Mouse (Mus musculus) CD4-positive helper T cell, adult 2 months (primary cell): ENCODE measurements around the gene Tacc2.
A peak's percentile ranks its signal among the peaks of the same experiment; 100 is the strongest.
"Not testable (repeated sequence)": the region's sequence is repeated elsewhere in the genome, so short reads cannot be mapped to it uniquely, and the experiment has no call there.

ENCODE experiments used
- DNase-seq: peaks from one replicate; pipeline ENCODE4 v3.0.0-alpha.2; 2012; ENCODE audit warnings: low read depth, missing footprints, low spot score

Gene Tacc2

DNA sequence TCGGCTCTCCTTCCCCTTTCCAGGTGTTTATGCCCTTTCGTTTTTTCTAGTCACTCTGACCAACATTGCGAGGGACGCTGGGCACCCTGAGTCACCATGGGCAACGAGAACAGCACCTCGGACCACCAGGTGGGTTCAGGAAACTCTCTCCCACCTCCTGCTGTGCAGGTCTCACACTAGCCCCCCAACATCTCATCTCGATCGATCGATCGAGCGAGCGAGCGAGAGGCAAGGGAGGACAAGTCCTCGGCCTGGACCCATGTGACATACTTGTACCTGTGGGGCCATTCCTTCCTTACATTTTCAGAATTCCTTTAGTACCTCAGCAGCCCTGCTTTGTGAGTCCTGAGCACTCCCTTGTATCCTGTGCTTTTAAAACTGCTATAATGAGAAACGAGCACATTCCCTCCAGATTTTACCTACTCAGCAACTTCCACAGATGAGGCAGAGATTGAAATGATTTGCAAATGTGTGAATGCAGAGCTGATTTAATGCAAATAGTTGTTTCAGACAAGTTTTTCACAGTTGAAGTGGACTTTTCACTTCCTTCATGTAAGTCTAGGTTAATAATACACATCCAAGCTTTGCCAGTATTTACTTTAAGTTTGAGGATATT is at the start of gene Tacc2:
TSS of gene Tacc2 (plus strand) at position 51 of the 616 bp plus-strand sequence.
- DNase-seq: no peak

DNA sequence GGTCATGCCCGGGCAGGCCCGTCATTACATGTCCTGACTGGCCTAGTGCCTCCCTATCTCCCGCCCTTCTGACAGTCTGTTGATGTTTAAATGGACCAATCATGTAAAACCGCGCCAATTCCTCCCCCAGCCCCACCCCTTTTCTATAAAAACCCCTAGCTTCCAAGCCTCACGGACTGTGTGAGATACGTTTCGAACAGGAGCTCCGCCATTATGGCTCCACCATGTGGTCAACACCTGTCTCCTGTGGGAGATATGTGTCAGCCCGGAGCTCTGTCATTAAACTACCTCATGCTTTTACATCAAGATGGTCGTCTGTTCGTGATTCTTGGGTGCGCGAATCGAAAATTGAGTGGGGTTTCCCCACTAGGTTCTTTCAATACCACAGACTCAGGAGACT is 46.1 kb upstream of the Tacc2 start:
- DNase-seq: not testable (repeated sequence)

DNA sequence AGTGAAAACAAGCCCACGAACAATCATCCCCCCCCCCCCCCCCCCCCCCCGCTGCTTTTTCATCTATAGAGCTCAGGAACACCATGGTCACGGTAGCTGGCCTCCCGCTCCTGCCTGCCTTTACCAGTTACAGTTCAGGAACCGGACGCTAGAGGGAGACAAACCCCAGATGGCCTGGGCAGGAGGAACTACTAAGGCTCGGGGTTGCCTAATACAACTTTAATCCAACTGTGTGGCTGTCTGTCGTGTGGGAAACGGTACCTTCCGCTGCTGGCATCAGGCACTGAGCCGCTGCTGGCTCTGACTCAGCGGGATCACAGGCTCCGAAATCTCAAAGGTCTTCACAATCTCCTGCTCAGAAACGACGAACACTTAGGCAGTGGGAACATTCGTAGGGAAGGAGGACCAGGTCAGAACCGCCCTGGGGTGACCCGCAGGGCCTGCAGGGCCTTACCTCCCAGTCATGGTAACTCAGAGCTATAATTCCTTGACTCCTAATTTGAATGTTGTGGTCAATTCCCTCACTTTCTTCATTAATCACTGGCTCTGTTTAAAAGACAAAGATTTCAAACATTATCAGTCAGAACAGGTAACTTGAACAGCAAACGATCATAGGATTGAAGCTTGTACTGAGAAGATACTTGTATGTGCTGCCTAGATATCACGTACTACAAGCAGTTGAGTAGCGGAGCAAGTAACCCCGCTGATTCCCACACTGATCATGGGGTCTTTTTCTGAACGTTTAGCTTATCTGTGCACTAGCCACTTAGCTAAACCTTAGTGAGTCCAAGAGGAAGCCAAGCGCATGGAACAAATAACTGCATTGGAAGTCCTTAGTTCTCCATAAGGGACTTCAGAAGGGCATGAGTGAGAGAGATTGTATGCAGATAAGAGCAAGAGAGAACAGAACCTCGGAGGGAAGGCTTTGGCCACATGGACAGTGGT is 43.6 kb upstream of the Tacc2 start:
- DNase-seq: peak; percentile 81

DNA sequence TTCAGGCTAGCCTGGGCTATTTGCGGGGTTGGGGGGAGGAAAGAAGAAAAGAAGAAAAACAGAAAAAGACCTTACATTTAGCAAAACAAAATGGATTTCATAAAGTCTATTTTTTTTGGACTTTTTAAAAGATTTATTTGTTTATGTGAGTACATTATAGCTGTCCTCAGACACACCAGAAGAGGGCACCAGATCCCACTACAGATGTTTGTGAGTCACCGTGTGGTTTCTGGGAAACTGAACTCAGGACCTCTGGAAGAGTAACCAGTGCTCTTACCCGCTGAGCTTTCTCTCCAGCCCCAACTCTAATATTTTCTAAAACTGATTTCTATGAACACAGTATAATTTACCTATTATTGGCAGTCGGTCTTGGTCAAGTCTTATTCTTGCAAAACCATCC is 42.1 kb upstream of the Tacc2 start:
- DNase-seq: no peak

DNA sequence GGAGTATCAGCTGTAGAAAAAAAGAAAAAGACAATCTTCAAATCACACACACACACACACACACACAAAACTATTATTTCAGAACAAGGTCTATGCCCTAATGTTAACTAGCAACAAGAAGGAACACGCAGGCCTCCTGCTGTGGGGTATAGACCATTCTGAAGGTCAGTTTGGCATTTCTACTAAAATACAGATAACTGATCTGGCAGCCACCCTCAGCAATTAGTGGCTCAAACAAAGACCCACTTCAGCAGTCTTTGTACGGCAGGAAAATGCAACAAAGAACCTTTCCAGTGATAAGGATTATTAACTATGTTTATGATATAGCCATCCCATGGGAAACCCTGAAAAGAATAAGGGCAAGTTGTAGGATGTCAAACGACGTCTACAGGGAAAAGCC is 40.2 kb upstream of the Tacc2 start:
- no peak for DNase-seq

DNA sequence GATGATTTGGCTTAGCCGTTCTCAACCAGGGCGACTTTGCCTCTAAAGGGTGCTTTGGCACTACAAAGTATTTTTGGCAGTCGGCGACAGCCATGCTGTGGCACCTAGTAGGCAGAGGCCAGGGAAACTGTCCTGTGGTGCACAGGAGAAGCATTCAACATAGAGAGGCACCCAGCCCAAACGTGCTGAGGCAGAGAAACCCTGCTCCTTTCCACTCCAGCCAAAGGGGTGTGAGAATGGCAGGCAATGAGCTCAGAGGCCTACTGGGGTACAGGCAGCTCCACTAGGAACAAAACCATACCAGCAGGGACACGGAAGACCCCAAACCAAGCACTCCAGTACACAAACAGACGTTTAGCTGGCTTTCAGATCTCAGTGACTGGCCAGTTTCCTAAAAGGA is 37.1 kb upstream of the Tacc2 start:
- DNase-seq: no peak

DNA sequence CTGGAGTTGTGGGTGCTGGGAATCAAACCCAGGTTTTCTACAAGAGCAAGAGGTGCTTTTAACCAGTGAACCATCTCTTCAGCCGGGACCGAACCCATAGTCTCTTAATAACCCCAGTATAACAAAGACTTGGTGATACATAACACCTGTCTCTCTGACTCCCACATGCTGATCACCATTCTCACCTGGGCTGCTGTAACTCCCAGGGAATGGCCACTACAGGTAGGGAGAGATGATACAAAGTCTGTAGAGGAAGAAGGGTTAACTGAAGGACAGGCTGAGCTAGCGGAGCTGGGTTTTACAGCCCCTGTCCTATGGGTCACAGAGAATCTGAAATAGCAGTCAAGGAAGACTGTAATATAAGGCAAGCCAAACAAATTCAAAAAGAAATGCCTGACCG is 34.1 kb upstream of the Tacc2 start:
- no peak for DNase-seq

DNA sequence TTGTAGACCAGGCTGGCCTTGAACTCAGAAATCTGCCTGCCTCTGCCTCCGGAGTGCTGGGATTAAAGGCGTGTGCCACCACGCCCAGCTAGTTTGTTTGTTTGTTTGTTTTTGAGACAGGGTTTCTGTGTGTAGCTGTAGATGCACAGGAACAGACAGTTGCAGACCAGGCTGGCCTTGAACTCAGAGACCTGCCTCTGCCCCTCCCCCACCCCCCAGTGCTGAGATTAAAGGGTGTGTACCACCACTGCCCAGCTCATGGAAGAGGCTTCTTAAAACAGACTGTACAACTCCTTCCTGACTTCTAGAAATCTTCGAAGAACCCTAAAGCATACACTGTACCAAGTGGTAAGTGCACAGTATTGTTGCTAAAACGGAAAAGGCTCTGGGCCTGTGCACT is 31.8 kb upstream of the Tacc2 start:
- DNase-seq: no peak

DNA sequence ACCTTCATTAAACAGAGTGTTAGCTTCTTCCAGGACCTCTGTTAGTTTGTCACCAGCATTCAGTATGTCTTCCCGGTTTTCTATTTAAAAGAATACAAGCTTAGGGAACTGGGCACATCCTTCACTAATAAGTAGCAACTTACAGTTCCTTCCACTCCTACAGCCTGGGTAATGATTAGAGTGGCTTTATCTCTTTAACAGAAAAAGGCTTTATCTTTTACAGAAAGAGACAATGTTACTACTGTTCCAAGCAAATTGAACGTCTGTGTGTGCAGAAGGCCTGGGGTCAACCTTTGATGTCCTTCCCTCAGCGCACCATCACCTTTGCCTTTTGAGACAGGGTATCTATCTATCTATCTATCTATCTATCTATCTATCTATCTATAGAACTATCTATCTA is 31.3 kb upstream of the Tacc2 start:
- DNase-seq: no peak

DNA sequence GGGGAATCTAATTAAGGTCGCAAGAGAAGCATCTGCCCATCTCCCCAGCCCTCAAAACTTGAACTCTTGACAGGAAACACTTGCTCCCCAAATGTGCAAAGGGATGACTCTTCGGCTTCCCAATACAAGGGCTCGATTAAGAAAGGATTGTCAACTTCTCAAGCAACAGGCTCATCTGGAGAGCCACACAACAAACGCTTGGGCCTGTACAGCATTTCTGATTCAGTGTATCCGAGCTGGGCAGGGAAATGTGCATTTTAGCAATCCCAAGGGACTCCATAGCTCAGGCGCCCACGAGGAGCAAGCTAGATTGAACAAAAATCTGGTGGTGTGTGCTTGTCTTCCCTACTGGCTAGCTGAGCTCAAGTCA is 30.8 kb upstream of the Tacc2 start:
- DNase-seq: no peak

DNA sequence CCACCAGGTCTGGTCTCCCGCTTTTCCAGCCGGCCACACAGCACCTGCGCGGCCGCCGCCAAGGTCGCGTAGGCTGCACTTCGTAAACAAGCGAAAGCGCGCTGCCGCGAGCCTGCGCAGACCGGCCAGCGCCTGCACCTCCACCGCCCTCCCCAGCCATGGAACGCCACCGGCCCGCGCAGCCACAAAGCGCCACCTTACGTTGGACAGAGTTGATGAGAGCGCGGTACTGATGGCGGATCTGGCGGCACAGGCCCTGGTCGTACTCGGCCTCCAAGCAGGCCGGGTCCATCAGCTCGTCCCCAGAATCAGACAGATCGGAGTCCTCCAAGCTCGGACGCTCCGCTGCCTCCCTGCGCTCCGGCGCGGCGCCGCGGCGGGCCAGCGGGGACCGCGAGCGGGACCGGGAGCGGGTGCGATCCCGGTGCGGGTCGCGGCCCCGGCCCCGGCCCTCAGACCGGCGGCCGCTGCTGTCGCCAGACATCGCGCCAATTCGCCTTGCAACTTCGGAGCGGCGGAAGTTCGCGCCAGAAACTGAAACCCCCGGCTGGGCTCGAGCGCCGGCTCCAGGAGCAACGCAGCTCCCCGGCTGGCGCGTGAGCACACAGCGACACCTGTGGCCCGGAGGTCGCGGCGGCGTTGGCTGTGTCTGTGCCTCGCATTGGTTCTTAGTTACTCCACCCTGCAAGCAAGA is 30.3 kb upstream of the Tacc2 start:
- DNase-seq: peak; percentile 93

DNA sequence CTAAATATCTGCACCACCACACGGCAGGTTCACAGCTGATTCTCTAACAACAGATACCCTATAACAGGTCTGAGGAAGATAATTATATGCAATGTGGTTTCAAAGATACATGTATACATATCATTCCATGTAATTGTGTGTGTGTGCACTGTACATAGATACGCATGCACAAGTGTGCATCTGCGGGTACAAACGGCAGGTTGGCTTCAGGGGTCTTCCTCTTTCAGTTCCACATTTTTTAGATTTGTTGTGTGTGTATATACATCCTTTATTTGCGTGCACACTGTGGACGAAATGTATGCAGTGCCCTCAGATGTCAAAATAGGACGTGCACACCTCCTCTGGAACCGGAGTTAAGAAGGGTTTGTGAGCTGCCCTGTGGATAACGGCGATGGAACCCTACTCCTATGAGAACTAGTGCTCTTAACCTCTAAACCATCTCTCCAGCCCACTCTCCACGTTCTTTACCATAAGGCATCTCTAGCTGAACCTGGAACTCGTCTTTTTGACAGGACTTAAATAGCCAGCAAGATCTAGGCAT is 29.5 kb upstream of the Tacc2 start:
- no peak for DNase-seq

DNA sequence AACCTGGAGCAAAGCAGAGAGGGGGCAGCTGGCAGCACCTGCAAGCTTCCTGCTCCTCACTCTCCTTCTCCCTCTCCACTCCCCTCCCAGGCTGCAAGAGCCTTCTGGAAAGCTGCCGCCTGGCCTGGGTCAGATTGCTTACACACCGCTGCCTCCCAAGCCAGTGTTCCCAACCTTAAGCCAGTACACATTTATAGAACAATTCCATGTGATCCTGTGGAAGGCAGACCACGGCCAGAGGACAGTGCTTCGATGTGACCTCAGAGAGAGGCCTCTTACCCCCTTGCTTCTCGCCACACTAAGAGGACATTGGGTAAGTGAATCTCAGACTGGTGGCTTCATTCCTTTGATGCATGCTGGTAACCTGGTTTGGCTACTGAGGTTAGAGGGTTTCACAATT is 24.5 kb upstream of the Tacc2 start:
- no peak for DNase-seq

DNA sequence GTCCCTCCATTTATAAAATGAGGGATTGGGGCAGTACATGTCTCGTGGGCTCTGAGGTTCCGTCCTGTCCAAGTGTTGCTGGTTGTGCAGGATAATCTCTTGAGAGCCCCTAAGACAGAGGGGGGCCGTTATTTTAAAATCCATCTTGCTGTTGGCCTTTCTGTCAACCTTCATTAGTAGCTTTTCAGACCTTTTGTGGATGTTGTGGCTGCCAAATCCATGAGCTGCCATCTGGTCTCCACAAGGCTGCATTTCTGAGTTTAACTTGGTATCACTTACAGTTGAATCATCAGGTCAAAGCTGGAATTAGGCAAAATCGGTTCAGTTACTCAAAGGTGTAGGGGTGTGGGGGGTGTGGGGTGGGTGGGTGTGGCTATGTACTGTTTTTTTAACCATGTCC is 23.9 kb upstream of the Tacc2 start:
- DNase-seq: no peak

DNA sequence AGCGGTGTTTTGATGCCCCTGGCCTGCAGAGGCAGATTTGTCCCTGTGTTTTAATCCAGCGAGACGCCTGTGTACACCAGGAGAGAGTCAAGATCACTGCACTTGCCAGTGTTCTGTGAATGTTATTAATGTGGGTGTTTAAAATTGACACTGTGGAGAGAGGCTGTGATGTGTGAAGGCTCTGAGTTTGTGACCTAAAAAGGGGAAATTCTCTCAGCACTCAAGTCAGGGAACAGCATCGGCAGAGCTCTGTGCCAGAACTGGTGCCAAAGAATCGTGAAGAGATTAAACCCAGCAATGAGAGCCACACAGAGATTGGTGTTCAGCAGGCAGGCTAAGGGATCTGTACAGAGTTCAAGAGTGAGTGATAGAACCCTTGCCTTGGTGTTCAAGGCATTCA is 21.6 kb upstream of the Tacc2 start:
- no peak for DNase-seq

DNA sequence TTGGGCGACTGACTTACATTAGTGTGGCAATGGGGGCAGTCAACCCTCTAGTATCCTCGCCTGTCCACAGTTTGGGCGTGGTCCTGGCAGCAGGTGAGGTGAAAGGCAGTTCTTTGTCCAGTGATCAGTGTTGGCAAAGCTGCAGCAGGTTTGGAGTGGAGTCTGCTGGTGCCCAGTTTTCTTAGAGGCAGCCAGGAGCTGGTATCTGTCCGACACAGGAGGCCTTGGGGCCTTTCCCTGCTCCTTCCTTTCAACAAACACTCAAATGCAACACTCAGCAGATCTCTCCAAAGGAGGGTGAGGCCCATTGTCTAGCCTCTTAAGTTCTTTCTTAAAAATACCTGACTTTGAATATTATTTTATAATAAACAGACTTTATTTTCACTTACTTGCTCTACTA is 18.6 kb upstream of the Tacc2 start:
- DNase-seq: no peak

DNA sequence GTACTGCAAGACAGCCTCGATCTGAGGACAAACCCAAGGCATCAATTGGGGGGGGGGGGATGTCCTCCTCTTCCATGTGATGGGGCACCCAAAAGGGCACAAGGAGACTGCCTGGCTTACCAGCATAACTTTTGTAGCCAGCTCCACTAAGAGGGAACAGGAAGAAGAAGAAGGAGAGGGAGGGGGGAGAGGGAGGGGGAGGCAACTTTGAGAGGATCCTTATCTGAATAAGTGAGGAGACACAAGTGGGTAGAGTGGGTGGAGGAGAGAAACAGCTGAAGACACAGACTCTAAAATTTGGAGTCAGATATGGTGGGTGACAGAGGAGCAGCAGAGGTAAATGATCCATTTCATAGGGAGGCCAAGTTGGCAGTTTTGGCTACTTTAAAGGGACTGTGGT is 16.3 kb upstream of the Tacc2 start:
- no peak for DNase-seq

DNA sequence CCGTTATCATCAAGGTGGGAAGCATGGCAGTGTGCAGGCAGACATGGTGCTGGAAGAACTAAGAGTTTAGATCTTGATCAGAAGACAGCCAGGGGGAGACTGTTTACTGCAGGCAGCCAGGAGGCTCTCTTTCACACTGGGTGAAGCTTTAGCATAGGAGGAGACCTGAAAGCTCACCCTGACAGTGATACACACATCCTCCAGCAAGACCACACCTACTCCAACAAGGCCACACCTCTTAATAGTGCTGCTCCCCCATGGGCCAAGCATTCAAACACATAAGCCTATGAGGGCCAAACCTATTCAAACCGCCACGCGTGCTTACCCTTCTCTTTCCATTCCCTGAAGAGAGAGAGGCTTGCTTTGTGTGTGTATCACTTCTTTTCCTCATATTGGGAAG is 14.0 kb upstream of the Tacc2 start:
- DNase-seq: no peak

DNA sequence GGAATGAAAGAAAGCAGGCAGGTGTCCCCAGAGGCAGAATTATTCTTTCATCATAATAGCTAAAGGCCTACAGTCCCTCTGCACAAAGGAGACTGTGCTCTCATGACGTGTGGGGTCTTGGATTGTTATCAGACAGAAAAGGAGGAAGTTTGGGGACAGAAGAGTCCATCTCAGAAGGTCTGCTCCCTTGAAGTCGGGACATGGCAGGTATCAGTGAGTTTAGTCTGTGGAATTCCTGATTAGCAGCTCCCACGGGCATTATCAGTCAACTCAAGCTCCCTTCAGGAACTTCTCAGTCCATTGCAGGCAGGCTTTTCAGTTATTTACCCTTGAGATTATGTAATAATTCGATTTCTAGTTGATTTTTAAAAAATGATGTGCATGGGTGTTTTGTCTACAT is 13.4 kb upstream of the Tacc2 start:
- DNase-seq: no peak

DNA sequence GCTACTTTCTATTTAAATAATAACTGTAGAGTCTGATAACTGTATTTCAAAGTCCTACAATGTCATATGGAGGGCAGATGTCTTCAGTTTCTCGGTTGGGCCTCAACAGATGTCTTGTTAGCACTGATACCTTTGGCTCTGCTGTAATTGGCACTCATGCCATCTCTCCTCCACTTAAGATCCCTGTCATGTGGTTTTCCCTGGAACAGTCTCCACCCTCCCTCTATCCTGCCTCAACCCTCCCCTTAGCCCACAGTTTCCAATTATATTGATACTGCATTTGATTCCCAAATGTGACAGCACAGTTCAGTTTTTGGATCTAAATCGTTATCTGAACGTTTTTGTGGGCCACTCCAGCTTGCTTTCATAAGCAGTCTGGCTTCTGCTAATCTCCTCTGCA is 12.6 kb upstream of the Tacc2 start:
- DNase-seq: no peak

DNA sequence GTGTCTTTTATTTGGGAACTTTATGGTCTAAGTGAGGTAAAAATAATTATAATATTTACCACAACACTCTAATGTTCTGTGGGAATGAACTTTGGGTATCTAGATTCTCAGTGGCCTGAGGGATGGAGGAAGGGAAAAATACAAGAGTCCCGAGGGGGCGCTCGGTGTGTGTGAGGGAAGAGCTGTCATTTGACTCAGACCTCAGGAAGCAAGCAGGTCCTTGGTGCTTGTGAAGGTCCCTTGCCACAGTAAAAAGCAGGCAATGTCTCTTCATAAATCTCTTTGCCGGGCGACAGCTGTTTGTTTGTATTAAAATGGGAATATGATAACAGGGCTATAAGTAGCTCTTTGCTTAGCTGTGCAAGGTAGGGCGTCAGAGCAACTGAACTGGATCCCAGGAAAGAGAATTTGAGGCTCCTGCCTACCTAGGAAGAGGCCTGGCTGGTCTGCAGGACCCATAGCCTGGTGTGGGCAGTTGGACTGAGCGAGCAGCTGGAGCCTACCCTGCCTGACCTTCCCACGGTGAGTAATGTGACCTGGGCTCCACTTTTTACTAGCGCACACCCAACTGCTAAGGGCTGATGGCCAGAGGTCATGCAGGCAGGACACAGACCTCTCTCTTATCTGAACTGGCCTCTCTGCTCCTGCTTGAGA is 8.3 kb upstream of the Tacc2 start:
- no peak for DNase-seq

DNA sequence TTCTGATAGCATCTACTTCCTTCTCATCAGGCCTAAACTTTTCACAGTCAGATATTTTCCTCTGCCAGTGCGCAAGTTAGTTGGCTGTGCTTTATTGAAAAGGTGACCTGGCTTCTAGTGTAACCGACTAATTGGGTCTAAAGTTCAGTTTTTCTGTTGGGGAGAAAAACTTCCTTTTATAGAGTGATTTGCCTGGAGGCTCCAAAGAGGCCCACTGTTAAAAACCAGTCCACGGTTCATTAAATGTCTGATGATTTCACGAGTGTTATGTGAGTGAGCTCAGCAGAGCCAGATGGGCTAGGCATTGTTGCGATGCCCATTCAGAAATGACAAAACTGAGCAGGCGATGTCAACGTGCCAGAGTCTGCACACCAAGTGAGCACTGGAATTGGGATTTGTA is 6.8 kb upstream of the Tacc2 start:
- DNase-seq: no peak
